Mouse (Mus musculus): ENCODE results near the gene Sesn1. TPM values are rescaled to one million over a fixed set of nuclear protein-coding genes. Genes with fewer than 3 reads are reported as not detected.
"Not testable (repeated sequence)": the region's sequence is repeated elsewhere in the genome, so short reads cannot be mapped to it uniquely, and the experiment has no call there.

Sesn1 gene
- polyA plus RNA-seq, 1 experiment from 2014 or later = 41.2 TPM

DNA sequence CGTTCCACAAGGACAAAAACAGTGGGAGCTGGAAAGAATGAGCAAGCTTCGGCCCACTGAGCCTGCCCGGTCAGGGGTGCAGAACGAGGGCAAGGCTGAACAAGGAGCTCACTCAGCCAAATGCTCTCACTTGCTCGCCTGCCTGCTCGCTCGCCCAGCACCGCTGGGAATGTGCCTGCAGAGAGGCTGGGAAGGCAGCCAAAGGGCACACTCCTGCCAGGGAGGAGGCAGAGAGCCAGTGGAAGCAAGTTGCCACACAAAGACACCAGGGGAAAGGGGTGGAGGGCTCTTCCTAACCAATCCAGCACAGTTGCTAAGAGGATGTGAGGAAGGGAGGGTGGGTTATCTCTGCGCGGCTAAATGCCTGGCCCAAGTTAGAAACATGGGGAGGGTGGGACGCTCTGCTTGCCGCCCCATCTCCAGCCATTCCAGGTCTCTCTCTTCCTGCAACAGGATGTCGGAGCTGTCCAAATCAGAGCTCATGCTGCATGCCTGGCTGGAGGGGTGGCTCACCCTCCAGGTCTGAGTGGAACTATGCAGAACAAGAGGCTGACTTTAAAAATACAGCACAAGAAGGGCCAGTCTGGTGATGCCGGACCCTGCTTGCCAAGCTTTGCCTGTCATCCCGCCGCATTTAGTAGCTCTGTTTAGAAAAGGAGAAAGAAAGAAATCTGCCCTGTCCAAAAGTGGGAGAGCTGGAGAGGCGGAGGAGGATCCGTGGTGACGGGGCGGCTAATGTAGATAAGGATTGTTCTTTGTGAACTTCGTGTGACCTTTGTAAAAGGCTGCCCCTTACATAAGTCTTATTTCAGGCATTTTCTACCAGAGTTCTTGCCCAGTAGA, 125.1 kb downstream of the Sesn1 start:
- Histone ChIP-seq H3K4me2 (ENCODE audit: low read length) (peak overlapping the region; percentile 50), H3K4me1 (ENCODE audit: control insufficient read depth, insufficient read depth, low read depth, low read length) (peaks cover 33% of the 10 kb centered on the region), H3K27me3 (replicated peaks; ENCODE audit: control insufficient read depth, insufficient read depth, low read length) (no peaks in the 10 kb centered on the region), H3K36me3 (ENCODE audit: control insufficient read depth, insufficient read depth, low read length) (no peaks in the 10 kb centered on the region), H3K27ac (ENCODE audit: low read depth, low read length) (peak overlapping the region; percentile 83), H3K9me3 (ENCODE audit: control insufficient read depth, low read length) (no peaks in the 10 kb centered on the region), H3K4me3 (ENCODE audit: low read length) (peak overlapping the region; percentile 19), H3K9ac (ENCODE audit: low read depth, low read length) (no peak overlapping the region; the same call in 1 of the 2 replicates)
- peak; percentile 95 for ATAC-seq
- WGBS = 9% methylated on average over 21 of the region's 21 CpGs

DNA sequence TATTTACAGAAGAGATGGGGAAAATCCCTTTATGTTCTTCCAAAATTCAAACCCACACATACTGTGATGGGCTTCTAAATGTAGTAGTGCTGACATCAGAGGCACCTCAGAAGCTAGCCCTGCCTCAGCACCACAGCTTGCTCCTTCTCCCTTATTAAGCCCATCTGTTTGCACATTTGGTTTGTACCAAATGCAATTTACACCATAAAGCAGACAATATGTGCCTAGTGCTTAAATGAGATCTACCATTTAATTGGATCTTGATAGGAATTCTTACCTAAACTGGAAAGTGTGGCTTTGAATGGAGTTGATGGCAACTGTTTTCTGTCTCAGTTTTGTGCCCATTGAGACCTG, 125.7 kb downstream of the Sesn1 start:
- Histone ChIP-seq H3K4me2 (ENCODE audit: low read length) (no peak overlapping the region; the same call in 1 of the 2 replicates), H3K27ac (ENCODE audit: low read depth, low read length) (peak overlapping the region; percentile 83), H3K9me3 (ENCODE audit: control insufficient read depth, low read length) (no peaks in the 10 kb centered on the region), H3K36me3 (ENCODE audit: control insufficient read depth, insufficient read depth, low read length) (no peaks in the 10 kb centered on the region), H3K4me3 (ENCODE audit: low read length) (no peak overlapping the region), H3K4me1 (ENCODE audit: control insufficient read depth, insufficient read depth, low read depth, low read length) (peaks cover 33% of the 10 kb centered on the region), H3K9ac (ENCODE audit: low read depth, low read length) (no peak overlapping the region), H3K27me3 (replicated peaks; ENCODE audit: control insufficient read depth, insufficient read depth, low read length) (no peaks in the 10 kb centered on the region)
- ATAC-seq = no peak

DNA sequence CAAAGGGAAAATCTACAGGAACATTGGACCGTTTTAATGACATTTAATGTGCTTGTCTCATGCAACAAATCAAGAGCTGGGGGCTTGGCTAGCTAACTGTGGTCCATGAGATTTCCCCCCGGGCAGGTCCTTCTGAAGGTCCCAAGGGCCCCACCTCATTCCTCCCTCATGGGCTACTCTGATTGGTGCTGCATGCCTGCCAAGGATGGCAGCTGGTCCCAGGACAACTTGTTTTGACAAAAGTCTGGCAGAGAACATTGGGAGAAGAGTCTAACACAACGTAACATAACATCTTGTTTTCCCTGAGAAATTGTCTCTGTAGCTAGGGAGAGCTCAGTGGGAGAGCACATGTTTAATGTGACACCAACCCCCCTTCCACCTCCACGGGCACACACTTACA, 126.4 kb downstream of the Sesn1 start:
- H3K4me1 ChIP-seq (ENCODE audit: control insufficient read depth, insufficient read depth, low read depth, low read length) = peaks cover 33% of the 10 kb centered on the region
- ATAC-seq = no peak

DNA sequence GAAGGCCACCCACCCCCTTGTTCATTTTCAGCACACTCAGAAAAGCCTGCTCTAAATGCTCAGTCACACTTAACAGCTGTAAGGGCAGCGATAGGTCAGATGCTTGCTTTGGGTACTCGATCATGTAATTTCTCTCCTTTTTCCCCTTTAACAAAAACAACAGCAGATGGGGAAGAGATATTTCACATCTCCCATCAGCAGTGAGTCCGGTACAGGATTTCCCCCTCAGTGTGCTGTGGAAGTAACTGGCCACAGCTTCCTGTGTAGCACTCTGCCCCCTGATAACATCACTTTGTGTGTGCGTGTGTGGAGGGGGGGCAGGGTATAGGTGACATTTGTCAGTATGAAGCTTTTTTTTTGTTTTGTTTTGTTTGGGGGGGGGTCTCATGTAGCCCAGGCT, 127.4 kb downstream of the Sesn1 start:
- WGBS = 47% methylated on average over 4 of the region's 4 CpGs
- ATAC-seq = no peak

More for the DNA sequence above, 126.4 kb downstream of the Sesn1 start:
- WGBS = 37% methylated on average over 4 of the region's 4 CpGs
- Histone ChIP-seq H3K4me2 (ENCODE audit: low read length) (no peak overlapping the region), H3K27ac (ENCODE audit: low read depth, low read length) (peak overlapping the region; percentile 83; the same call in 1 of the 2 replicates), H3K27me3 (replicated peaks; ENCODE audit: control insufficient read depth, insufficient read depth, low read length) (no peaks in the 10 kb centered on the region), H3K4me3 (ENCODE audit: low read length) (no peak overlapping the region), H3K9me3 (ENCODE audit: control insufficient read depth, low read length) (no peaks in the 10 kb centered on the region), H3K36me3 (ENCODE audit: control insufficient read depth, insufficient read depth, low read length) (no peaks in the 10 kb centered on the region), H3K9ac (ENCODE audit: low read depth, low read length) (no peak overlapping the region)

DNA sequence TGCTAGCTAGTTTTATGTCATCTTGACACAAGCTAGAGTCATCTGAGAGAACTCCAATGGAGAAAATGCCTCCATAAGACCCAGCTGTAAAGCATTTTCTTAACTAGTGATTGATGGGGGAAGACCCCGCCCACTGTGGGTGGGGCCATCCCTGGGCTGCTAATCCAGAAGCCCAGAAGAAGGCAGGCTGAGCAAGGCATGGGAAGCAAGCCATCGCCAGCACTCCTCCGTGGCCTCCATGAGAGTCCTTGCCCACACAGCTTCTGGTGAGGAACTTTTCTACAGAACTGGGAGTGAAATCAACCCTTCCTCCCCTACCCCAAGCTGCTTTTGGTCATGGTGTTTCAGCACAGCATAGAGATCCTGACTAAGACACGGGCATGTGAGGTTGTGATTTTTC, 129.4 kb downstream of the Sesn1 start:
- no peaks in the 10 kb centered on the region for H3K36me3 ChIP-seq (ENCODE audit: control insufficient read depth, insufficient read depth, low read length)

More for the DNA sequence above, 127.4 kb downstream of the Sesn1 start:
- Histone ChIP-seq H3K27me3 (replicated peaks; ENCODE audit: control insufficient read depth, insufficient read depth, low read length) (no peaks in the 10 kb centered on the region), H3K4me1 (ENCODE audit: control insufficient read depth, insufficient read depth, low read depth, low read length) (peaks cover 27% of the 10 kb centered on the region), H3K9me3 (ENCODE audit: control insufficient read depth, low read length) (no peaks in the 10 kb centered on the region), H3K4me2 (ENCODE audit: low read length) (no peak overlapping the region), H3K9ac (ENCODE audit: low read depth, low read length) (no peak overlapping the region), H3K27ac (ENCODE audit: low read depth, low read length) (no peak overlapping the region), H3K4me3 (ENCODE audit: low read length) (no peak overlapping the region), H3K36me3 (ENCODE audit: control insufficient read depth, insufficient read depth, low read length) (no peaks in the 10 kb centered on the region)

DNA sequence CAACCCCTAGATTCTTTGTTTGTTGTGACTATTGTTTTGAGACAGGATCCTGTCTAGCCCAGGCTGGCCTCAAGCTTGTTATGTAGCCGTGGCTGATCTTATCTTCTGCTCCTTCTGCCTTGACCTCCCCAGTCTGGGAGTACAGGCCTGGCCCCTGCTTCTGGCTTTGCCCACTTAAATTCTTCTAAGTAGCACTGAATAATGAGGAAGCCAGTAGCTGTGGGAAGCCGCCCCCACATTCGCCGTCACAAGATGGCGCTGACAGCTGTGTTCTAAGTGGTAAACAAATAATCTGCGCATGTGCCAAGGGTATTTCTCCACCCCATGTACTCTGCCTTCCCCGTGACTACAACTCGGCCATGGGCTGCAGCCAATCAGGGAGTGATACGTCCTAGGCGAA, 142.6 kb downstream of the Sesn1 start:
- H3K9ac ChIP-seq (ENCODE audit: low read depth, low read length); H3K27ac ChIP-seq (ENCODE audit: low read depth, low read length); H3K36me3 ChIP-seq (ENCODE audit: control insufficient read depth, insufficient read depth, low read length); H3K9me3 ChIP-seq (ENCODE audit: control insufficient read depth, low read length); ATAC-seq; H3K4me2 ChIP-seq (ENCODE audit: low read length); H3K4me1 ChIP-seq (ENCODE audit: control insufficient read depth, insufficient read depth, low read depth, low read length); H3K4me3 ChIP-seq (ENCODE audit: low read length); H3K27me3 ChIP-seq (replicated peaks; ENCODE audit: control insufficient read depth, insufficient read depth, low read length): not testable (repeated sequence)
- WGBS = 96% methylated on average over 5 of the region's 10 CpGs

More for the DNA sequence above, 129.4 kb downstream of the Sesn1 start:
- H3K4me2 ChIP-seq (ENCODE audit: low read length) = no peak overlapping the region
- no peak overlapping the region for H3K4me3 ChIP-seq (ENCODE audit: low read length)
- WGBS = 80% methylated on average over 4 of the region's 4 CpGs
- ATAC-seq = no peak
- H3K27ac ChIP-seq (ENCODE audit: low read depth, low read length) = no peak overlapping the region
- no peaks in the 10 kb centered on the region for H3K27me3 ChIP-seq (replicated peaks; ENCODE audit: control insufficient read depth, insufficient read depth, low read length)
- H3K9me3 ChIP-seq (ENCODE audit: control insufficient read depth, low read length) = no peaks in the 10 kb centered on the region
- no peak overlapping the region for H3K9ac ChIP-seq (ENCODE audit: low read depth, low read length)
- H3K4me1 ChIP-seq (ENCODE audit: control insufficient read depth, insufficient read depth, low read depth, low read length) = peaks cover 17% of the 10 kb centered on the region

DNA sequence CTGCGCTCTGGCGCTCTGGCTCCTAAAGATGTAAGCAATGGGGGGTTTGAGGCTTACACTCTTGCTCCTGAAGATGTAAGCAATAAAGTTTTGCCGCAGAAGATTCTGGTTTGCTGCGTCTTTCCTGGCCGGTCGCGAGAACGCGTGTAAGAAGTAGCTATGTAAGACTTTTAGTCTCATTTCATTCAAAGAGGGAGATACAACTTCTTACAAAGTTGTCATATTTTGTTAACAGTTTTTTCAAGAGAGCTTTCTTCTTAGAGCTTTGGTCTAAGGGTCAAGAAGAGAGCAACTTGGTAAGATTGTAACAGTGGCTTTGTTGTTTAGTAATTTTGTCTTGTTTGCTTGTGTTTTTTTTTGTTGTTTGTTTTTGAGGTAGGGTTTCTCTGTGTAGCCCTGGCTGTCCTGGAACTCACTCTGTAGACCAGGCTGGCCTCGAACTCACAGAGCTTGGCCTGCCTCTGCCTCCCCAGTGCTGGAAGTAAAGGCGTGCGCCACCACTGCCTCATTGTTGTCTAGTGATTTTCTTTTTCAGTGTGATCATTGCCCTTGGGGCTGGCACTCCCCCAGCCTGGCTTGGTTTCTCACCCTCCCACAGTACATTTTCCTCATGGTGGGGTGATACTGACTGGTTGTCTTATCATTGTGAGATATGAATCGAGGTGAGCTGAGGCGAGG, 143.3 kb downstream of the Sesn1 start:
- WGBS = 96% methylated on average over 14 of the region's 14 CpGs
- Histone ChIP-seq H3K27me3 (replicated peaks; ENCODE audit: control insufficient read depth, insufficient read depth, low read length) (no peaks in the 10 kb centered on the region), H3K4me3 (ENCODE audit: low read length) (no peak overlapping the region), H3K4me2 (ENCODE audit: low read length) (no peak overlapping the region), H3K36me3 (ENCODE audit: control insufficient read depth, insufficient read depth, low read length) (no peaks in the 10 kb centered on the region), H3K9me3 (ENCODE audit: control insufficient read depth, low read length) (0 out of 2 replicates have a peak, but pooled peaks cover 2% of the 10 kb centered on the region), H3K9ac (ENCODE audit: low read depth, low read length) (no peak overlapping the region), H3K4me1 (ENCODE audit: control insufficient read depth, insufficient read depth, low read depth, low read length) (no peaks in the 10 kb centered on the region), H3K27ac (ENCODE audit: low read depth, low read length) (no peak overlapping the region)
- ATAC-seq = no peak

DNA sequence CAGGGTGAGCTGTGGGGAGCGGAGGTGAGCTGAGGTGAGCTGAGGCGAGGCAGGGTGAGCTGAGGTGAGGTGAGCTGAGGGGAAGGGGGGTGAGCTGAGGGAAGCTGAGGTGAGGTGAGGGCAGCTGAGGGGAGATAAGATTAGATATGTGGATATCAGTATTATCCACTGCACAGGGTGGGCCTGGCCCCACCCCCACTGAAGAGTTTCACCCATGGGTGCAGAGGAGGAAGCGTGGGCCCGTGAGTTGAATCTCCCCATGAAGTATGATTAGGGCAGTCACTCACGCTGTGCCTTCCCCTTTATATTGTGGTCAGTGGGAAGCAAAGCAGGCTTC, 143.8 kb downstream of the Sesn1 start:
- Histone ChIP-seq H3K36me3 (ENCODE audit: control insufficient read depth, insufficient read depth, low read length) (no peaks in the 10 kb centered on the region), H3K27me3 (replicated peaks; ENCODE audit: control insufficient read depth, insufficient read depth, low read length) (no peaks in the 10 kb centered on the region), H3K4me2 (ENCODE audit: low read length) (no peak overlapping the region), H3K9me3 (ENCODE audit: control insufficient read depth, low read length) (0 out of 2 replicates have a peak, but pooled peaks cover 2% of the 10 kb centered on the region), H3K4me3 (ENCODE audit: low read length) (no peak overlapping the region), H3K9ac (ENCODE audit: low read depth, low read length) (no peak overlapping the region), H3K4me1 (ENCODE audit: control insufficient read depth, insufficient read depth, low read depth, low read length) (no peaks in the 10 kb centered on the region), H3K27ac (ENCODE audit: low read depth, low read length) (no peak overlapping the region)
- WGBS = 93% methylated on average over 5 of the region's 5 CpGs
- ATAC-seq = no peak

DNA sequence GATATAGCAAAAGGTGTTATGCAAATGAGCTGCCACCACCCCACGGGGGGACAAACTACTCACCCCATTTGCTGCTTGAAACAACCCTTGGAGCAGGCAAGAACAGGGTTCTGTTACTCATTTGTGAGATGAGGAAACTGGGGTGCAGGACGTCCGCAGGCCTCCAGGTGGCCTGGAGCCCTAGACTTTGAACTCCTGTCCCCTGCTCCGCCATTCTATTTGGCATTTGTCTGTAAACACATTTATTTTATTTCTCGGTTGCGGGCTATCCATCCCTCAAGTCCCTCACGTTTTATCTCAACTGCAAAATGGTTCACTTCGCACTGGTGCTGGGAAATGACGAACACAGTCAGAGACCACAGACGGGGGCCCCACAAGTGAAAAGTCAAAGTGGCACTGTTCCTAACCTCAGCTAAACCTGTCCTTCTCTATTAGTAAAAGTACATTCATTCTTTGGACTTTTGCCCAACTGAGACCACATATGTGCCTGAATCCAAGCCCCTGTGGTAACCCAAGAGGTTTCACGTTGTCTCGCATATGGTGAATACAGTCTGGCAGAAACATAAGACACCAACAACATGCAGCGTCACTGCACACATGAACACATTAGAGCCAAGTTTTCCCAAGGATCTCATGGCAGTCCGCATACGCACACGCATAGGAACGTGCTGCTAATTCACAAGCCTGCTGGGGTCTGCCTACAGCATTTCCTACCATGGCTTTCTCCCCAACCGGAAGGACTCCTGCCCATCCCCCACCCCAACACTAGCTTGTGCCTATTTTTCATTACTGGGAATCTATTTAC, 147.9 kb downstream of the Sesn1 start:
- H3K4me3 ChIP-seq (ENCODE audit: low read length) = no peak overlapping the region
- WGBS = 89% methylated on average over 18 of the region's 18 CpGs
- H3K9ac ChIP-seq (ENCODE audit: low read depth, low read length) = no peak overlapping the region
- no peaks in the 10 kb centered on the region for H3K36me3 ChIP-seq (ENCODE audit: control insufficient read depth, insufficient read depth, low read length)
- ATAC-seq = peak; percentile 30; the same call in 1 of the 2 replicates
- no peak overlapping the region for H3K27ac ChIP-seq (ENCODE audit: low read depth, low read length)
- no peaks in the 10 kb centered on the region for H3K27me3 ChIP-seq (replicated peaks; ENCODE audit: control insufficient read depth, insufficient read depth, low read length)
- H3K9me3 ChIP-seq (ENCODE audit: control insufficient read depth, low read length) = 0 out of 2 replicates have a peak, but pooled peaks cover 2% of the 10 kb centered on the region
- H3K4me1 ChIP-seq (ENCODE audit: control insufficient read depth, insufficient read depth, low read depth, low read length) = no peaks in the 10 kb centered on the region
- H3K4me2 ChIP-seq (ENCODE audit: low read length) = no peak overlapping the region
